Mouse (Mus musculus) C3H10T1/2 (cell line): Measurements from ENCODE around the gene Tnrc6a. TPM values are rescaled to one million over a fixed set of nuclear protein-coding genes. Genes with fewer than 3 reads are reported as not detected.

Experiments
- polyA plus RNA-seq, 2 experiments: library from polyadenylated mRNA; unstranded; fragments of >200 nt; fragmentation: generic; extraction: Trizol; gene quantifications; one replicate each; pipeline ENCODE4 v1.2.1; 2012; ENCODE audit warnings: missing spikeins in 2 of 2

The Tnrc6a gene
- polyA plus RNA-seq = 10 to 100 TPM; 11.2 to 21.0 TPM

DNA sequence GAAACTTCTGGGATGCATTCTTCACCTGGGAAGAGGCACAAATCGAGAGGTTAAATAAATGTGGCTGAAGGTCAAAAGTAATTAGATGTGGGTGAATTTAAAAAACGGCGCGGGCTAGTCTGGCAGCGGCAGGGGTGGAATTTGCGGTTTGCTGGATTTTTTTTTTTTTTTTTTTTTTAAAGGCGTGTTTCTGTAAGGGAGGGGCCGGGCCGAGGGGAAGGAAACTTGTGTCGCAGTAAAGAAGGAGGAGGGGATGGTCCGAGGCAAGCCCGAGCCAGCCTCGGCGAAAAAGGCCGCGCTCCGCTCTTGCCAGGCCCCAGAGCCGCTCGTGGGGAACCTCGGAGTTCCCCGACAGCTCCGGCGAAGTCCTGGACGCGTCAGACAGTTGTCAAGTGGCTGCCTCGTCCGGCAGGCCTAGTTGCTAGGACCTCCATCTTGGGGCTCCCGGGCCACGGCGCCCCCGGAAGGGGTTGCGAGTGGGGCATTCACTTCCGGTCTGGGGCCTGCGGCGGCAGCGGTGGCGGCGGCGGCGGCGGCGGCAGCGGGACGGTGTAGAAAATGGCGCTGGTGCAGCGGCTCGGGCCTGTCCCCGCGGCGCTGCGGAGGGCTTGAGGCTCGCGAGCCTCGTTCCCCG is at the start of gene Tnrc6a:
Gene Tnrc6a (plus strand): TSS at position 221 of the 634 bp plus-strand sequence.

GRCm38 (mm10) chr7:123214365-123215075 is 90.8 kb downstream of the Tnrc6a start, which contains the start of gene Slc5a11:
Gene Slc5a11 (plus strand): TSS chr7:123214780.

Other genes with a start within 250 kb of the Tnrc6a start
- gene Rbbp6, start 158.2 kb upstream of the Tnrc6a start, polyA plus RNA-seq = 10 to 100 TPM in 1 of 2 experiments, 1 to 10 TPM in 1; 2.5 to 13.7 TPM
- under 1 TPM; 0.01 to 0.02 TPM for gene Slc5a11, start 90.9 kb downstream of the Tnrc6a start, polyA plus RNA-seq
- gene Lcmt1, start 245.9 kb downstream of the Tnrc6a start, polyA plus RNA-seq = 10 to 100 TPM; 17.5 to 37.8 TPM
- gene Arhgap17, start 246.0 kb downstream of the Tnrc6a start, polyA plus RNA-seq = 10 to 100 TPM in 1 of 2 experiments, 1 to 10 TPM in 1; 4.1 to 15.6 TPM